Mouse (Mus musculus): Measurements from ENCODE around the gene Rubcnl.

The Rubcnl gene

DNA sequence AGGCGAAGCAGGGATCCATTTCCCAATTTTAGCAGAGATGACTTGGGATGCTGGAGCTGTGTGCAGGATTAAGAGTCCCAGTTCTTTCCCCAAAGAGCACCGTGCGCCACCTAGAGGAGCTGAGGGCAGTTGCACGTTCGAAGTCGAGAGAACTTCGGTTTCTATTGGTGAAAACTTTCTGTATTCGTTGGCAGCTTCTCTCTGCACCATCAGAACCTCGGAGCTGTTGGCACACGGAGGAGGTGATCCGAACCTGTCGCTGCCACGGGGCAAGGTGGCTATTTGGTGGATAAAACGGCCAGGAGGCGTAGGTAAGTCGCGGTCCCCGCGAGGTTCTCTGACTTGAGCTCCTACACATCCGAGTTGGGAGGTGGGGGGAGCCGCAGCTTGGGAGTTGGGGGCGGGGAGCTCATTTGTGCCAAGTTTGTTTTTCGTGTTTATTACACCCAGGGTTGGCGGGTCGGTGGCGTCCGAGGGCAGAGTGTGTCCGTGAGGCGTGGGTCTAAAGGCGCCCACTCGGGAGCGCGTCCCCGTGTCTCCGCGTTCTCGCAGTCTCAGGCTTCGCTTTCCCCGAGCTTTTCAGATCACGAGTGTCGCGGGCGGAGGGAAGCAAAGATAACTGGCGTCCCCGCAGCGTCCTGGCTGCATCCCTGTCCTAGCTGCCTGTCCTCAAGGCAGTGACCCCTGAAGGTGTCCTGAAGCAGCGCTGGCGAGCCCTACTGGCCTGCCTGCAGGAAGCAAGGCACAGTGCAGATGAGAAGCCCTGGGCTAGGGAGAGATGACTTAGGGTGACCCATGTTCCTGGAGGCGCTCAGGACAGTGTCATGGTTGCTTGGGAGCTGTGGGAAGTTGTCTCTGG is at the start of gene Rubcnl:
Gene Rubcnl (plus strand): TSS at position 172 of the 859 bp plus-strand sequence.
- DNase-seq (ENCODE audit: low read depth, low spot score): peak; percentile 88

DNA sequence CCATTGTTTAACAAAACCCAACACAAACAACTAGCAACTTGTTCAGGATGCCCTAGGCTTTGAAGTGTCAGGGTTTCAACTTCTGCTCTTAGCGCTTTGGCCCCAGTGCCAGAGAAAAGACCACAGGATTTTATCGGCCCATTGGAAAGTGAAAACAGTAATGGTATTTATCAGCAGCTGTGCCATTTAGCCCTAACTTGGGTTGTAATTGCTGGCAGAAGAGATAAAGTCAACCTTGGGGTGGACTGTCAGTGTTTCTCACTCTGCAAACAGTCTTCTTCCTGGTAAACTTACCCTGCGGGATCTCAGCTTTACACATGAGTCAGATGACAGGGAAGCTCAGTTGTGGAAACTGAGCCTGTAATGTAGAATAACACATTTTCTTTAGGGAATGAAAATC is 43.6 kb upstream of the Rubcnl start:
- DNase-seq (ENCODE audit: low read depth, low spot score): no peak

DNA sequence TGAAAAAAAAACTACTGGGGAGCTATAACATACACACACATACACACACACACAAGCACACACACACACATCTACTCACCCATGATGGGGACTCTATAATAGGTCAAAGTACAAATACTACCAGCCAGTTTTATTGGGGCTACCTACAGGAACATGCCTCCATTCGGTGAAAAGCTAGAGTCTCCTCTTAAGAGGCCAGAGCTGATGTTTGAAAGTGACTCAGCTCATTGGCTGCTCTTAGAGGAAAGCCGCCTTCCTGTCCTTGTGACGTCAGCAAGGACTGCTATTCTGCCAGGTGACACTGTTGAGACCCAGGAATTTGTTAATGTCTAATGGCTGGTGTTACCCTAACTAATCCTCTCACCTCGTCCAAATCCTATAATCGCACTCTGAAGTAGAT is 43.1 kb upstream of the Rubcnl start:
- no peak for DNase-seq (ENCODE audit: low read depth, low spot score)

DNA sequence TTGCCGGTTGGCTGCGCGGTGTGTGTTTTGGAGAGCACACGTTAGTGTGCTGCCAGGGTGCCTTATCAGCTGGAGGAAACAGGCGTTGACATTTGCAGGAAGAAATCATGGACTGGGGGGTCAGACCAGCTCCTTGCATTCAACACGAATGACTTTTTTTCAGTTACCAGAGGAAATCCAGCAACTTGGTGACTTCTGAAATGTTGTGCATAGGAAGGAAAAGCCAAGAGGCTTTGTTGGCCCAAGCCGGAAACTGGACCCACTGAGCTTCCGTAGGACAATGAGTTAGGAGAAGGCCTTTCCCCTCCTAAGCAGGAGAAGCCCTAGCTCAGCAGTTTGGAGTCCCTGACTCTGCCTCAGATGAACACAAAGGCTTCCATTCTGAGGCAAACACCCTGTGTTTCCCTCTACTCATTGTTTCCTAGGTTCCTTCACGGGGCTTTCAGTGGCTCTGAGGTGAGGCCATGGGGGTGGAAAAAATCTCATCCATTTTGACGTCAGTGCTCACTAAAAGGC is 41.6 kb upstream of the Rubcnl start:
- DNase-seq (ENCODE audit: low read depth, low spot score): no peak

DNA sequence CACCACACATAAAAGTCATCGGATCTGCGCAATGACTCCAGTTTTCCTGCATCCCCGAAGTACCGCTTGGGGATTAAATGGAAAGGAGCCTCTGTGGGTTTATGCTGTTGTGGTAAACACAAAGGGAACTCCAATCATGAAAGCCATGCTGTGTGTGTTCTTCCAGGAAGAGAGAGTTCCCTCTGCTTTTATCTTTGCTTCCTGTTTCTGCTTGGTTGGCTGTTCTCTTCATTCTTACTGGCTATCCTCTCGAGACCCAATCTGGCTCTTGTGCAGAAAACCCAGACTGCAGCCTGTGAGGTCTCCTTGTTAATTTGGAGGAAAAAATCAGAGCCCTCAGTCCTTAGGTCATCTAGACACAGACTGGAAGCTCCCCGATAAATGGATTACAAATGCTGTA is 38.9 kb upstream of the Rubcnl start:
- no peak for DNase-seq (ENCODE audit: low read depth, low spot score)

DNA sequence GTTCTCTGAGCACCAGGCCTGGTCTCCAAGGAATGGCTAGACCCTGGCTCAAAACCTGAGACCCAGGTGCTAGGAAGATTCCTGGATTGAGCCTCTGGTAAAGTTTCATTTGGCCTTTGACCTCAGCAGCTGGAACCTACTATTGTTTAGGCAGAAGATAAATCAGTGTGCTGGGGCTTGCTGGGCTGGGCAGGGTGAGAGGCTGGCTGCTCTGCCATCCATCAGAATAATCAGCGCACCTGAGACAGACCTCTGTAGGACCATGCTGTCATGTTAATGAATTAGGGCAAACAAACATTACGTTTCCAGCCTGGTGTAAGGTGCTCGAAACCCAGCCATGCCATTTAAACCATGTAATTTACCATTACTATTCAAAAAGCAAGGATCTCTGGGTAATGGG is 34.8 kb upstream of the Rubcnl start:
- DNase-seq (ENCODE audit: low read depth, low spot score): no peak

DNA sequence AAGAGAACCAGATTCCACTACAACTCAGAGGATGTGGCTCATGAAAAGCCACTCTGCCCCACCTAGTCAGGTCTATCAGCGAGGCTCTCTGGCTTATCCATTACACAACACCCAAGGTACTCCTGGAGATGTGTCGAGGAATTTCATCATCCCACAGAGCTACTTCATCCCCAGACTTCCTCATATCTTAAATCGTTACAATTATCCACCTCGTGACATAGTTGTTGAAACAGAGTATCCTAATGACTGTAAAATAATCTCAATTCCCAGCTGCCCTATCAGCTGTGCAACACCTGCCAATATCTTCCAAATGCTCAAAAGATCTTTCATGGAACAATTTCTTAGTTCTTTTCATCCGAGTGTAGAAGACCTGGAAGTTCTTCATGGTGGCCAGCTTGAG is 32.7 kb upstream of the Rubcnl start:
- no peak for DNase-seq (ENCODE audit: low read depth, low spot score)

DNA sequence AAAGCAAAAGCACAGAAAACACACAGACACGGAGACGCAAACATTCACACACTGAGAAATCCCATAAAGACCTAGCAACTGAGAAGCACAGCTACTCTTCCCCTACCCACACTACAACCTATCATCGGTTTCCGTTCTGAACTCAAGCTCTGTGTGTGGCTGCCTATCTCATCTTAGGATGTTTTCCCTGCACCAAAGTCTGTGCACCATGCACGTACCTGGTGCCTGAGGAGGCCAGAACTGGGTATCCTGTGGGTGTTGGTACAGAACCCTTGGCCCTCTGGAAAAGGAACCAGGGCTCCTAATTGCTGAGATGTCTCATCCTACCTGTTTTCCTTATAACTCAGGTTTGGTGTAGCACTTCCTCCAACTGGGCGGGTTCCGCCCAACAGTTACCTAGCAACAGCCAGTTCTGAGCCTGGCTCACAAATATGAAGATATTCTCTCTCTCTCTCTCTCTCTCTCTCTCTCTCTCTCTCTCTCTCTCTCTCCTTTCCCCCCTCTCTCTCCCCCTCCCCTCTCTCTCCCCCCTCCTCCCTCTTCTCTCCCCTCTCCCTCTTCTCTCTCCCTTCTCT is 30.9 kb upstream of the Rubcnl start:
- peak; percentile 38 for DNase-seq (ENCODE audit: low read depth, low spot score)

DNA sequence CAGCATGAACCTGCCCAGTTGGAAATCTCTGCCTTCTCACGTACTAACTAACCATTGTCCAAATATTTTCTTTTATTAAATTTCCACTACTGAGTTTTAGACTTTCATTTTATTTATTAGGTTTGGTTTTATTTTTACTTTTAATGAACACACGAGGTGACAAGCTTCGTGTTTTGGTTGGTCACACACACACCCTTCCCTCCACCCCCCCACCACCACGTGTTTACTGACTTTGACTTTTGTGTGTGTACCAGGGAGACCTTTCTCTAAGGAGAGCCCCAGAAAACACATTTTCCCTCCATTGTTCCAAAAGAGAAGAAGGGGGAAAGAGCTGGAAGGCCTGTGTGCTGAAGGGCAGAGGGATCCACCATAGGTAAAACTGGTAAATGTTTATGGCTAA is 30.2 kb upstream of the Rubcnl start:
- no peak for DNase-seq (ENCODE audit: low read depth, low spot score)

DNA sequence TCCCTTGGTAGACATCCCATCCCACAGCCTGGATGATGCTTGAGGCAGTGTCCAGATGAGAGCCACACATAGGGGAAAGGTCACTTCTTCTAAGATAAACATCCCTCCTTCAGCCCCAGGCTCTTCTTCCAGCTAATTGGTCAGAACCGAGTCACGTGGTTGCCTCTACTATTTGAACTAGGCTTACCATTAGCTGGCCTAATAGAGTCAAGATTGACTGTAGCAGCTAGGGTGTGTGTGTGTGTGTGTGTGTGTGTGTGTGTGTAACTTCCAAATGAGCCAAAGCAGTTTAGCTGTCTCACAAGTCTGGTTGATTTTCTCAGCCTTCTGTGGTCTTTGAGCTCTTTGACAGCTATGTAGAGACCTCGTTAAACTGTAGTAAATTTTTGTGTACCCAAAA is 29.3 kb upstream of the Rubcnl start:
- DNase-seq (ENCODE audit: low read depth, low spot score): no peak

DNA sequence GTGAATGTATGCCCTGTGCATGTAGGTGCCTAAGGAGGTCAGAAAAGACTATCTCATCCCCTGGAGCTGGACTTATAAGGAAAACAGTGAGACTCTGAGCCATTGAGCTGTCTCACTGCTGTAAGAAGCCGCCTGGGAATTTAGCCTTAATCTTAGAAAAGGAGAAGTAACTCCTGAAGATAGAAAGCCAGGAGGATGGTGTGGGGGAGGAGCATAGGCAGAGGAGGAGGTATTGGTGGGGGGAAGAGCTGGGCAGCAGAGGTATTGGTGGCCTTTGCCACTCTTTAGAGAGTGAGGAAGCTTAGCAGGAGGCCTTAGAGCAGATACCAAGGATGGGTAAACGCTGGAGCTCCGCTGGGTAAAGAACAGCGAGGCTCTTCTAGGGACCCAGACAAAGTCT is 26.5 kb upstream of the Rubcnl start:
- DNase-seq (ENCODE audit: low read depth, low spot score): no peak

DNA sequence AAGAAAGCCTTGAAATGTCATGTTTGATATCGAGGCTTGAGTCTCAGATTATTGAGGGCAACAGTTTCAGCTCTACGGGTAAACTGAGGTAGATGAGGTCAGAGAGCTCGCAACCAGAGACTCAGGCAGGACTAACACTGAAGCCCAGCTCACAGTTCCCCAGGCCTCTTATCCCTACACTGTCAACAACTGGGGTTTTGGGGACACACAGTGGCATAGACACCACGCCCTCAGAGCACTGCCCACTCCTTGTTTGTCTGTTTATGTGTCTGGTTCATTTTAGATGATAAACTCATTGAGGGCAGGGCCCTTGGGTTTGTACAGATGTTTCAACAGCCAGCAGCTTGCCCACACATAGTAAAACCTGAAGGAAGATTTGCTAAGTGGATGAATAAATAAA is 25.9 kb upstream of the Rubcnl start:
- no peak for DNase-seq (ENCODE audit: low read depth, low spot score)

DNA sequence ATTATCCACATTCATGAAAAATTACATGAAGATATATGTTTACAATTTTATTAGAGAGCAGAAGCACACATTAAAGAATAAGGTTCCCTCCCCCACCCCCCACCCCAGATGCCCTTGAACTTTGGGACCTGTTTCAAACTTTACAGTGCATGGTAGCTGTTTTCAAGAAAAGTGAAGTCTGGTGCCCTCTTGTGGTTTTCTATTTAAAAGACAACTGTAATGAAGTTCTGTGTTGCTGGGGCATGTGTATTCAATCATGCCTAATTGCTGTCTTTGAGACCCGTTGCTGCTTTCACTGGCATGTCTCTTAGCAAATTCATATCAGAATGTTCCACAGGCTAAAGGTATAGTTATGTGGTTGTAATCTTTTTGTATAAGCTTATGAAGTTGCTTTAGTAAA is 25.3 kb upstream of the Rubcnl start:
- DNase-seq (ENCODE audit: low read depth, low spot score): peak; percentile 55

DNA sequence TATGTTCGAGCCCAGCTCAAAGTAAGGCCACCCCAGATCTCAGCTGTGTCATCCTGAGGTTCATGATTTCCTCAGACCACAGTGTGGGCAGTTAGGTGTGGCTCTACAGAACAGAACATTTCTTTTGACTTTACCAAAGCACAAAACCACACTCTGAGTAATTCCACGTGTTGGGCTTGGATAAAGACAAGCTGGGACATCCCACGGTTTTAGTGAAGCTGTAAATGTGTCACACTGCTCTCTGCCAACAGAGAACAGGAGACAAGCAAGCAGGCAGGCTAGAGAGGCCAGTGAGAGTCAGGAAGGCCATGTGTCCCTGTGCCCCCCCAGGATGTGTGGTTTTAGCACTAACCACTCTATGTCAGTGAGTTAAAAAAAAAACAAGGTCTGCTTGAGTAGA is 19.3 kb upstream of the Rubcnl start:
- DNase-seq (ENCODE audit: low read depth, low spot score): peak; percentile 61

DNA sequence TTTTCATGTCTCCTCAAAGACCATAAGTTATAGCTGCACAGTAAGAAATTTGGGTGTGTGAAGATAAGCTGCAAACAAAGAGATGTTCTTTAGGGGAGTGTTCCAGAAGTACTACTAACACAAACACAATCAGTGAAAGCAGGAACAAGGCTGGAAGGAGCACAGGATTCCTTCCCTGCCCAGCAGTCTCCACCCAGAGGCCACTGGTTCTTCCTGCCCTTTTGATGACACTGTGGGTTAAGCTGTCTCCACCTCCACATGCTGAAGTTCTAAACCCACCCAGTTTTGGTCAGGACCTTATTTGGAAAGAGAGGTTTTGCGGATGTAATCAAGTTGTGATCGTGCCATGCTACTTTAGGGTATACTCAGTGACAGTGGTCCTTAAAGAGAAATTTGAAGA is 18.8 kb upstream of the Rubcnl start:
- DNase-seq (ENCODE audit: low read depth, low spot score): no peak

DNA sequence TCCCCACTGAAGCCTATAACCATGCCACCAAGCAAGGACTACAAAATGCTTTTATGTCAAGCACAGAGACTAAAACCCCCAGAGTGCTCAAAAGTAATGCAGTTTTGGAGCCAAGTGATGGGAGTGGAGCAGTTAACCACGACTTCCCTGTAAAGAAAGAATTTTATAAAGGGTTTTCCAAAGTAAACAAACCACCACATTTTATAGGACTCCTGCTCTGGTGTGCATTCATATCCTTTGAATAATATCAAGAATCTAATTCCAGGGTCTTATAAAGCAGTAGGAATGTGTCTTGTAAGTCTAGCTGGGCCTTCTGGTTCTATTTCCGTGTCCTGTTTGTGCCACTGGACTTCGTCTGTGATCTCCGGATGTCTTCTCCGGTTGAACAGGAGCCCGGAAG is 14.5 kb upstream of the Rubcnl start:
- no peak for DNase-seq (ENCODE audit: low read depth, low spot score)

DNA sequence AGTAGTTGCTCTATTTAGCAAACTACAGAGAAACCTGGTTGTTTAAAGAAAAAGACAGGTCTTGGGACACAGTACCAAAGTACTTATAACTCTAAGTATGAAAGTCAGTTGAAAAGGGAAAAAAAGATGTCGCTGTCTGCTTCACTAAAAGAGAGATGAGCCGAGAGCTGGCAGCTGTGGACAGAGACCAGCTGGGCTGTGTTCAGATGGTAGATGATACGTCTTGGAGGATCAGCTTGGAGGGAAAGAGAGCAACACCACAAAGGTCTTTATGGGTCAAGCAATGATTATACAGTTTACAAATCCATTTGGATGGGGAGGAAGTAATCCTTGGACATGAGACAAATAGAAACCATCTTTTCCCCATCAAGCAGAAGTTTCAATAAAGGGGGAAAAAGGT is 12.5 kb upstream of the Rubcnl start:
- no peak for DNase-seq (ENCODE audit: low read depth, low spot score)

DNA sequence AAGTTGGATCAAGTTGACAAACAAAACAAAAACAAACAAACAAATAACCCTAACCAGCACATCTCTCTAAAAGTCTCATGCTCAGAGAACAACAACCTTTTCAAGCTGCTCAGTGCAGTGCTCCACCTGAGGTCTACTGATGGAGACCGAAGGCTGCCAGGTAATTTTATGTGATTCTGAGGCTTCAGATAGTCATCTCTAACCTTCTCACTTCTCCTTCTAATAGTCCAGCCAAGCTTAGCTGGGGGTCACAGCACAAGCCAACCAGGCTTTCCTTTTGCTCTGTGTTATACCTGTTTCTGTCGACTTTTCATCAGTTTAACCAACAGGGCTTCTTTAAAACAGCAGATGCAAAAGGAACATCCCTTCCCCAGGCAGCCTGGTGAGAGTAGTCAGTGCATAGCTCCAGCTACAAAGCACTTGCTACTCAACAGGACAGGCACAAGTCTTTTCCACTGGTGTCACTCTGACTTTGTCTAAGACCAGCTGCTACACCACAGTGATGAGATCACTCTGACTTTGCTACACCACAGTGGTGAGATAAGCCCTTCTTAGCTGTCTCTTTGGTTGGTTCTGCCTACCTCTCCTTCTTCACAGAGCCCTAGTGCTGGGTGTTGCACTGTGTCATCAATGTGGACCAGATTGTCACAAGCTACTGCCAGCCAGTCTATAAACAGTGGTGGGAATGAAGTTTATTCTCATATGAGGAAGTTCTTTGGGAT is 10.2 kb upstream of the Rubcnl start:
- DNase-seq (ENCODE audit: low read depth, low spot score): no peak

DNA sequence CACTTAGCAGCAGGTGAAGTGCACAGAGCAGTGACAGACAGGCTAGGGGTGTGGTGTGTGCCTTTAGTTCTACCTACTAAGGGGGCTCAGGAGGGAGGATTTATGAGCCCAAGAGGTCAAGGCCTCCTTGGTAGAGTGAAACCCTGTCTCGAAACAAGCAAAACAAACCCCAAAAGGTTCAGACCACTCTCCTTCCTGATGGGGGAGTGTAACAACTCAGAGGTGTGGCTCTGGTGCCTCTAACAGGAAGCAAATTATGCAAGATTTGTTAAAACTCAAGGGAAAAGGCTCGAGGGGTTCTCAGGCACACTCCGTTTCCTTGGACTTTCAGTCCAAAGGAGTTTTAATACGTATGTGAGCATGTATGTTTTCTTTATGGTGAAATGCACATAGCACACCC is 5.5 kb upstream of the Rubcnl start:
- DNase-seq (ENCODE audit: low read depth, low spot score): no peak

DNA sequence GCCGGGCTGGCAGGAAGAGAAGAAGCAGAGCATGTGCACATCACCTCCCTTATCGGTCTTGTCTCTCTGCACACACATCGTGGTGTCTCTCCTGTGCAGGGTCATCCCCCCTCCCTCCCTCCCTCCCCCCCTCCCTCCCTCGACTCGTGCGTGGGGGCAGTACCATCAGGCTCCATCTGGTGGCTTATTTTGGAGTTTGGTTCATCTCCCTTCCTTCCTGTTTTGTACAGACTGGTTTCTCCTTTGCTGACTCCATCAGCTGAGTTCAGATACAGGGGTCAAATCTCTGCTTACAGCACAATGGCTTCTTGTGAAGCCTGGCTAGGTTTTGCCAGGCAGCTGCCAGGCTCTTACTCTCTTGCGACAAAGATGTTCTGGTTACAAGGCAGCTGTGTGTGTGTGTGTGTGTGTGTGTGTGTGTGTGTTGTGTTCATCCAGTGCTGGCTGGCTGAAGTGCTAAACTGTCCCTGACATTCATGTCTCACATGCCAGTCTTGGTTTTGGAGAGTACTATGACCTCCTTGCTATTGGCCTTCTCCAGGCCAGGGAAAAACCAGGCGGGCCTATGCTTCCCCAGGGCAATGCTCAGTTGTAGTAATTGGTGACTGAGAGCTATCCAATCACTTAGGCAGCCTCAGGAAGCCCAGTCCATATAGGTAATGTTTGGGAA is 4.7 kb upstream of the Rubcnl start:
- peak; percentile 78 for DNase-seq (ENCODE audit: low read depth, low spot score)

DNA sequence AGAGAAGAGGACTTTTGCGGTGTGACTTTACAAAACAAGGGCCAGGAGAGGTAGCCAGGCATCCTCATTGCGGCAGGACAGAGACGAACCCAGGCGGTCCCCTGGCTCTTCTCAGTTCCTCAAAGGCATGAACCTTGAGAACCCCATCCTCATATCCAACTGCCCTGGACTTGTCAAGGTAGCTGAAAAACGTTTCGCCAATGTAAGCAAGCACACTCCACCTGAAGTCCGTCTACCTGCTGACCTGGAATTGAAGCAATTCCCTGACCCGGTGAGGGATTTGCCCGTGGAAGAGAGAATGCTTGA is 841 bp downstream of the Rubcnl start:
- DNase-seq (ENCODE audit: low read depth, low spot score): no peak

DNA sequence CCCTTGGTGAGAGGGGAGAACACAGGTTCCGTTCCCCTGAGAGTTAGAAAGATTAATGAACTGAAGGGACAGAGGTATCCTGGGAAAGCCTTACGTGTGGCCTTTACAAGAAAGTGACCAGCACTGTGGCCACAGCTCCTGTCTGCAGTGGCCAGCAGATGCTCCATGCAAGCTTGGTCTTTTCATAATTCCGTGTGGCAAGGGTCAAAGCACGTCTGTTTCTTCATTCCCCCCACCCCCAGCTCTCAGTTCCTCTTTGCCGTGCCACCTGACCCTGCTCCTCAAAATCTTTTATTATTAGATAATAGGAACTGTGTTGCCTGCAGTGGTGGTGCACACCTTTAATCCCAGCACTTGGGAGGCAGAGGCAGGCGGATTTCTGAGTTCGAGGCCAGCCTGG is 1.4 kb downstream of the Rubcnl start:
- DNase-seq (ENCODE audit: low read depth, low spot score): no peak

All from brain, adult 2 months (tissue).